Mouse (Mus musculus): ENCODE results near the gene Meltf.

GRCm38 (mm10) chr16:31876386-31876785 lies 2.2 kb upstream of the Meltf start:
- TF ChIP-seq CTCF (IDR thresholded peaks at IDR 0.05) (no peak), POLR2A (IDR thresholded peaks at IDR 0.05; ENCODE audit: insufficient read depth, low read depth, low read length) (no peak), EP300 (IDR thresholded peaks at IDR 0.05; ENCODE audit: insufficient read depth, low read depth, low read length) (no peak)

Measured in heart, adult 2 months (tissue).